Comparison of ENCODE assay signal across 8 mouse cellular contexts in genomic region chr7:128541186-128541585, GRCm38 (mm10). TPM values are rescaled to one million over a fixed set of nuclear protein-coding genes. Genes with fewer than 3 reads are reported as not detected.
A peak's percentile ranks its signal among the peaks of the same experiment; 100 is the strongest.
DNase-seq lines count a peak whose midpoint lies in the region; ATAC-seq and TF ChIP-seq lines count a peak whose summit lies in the region.

No protein-coding gene starts in this region.

- no peaks in the 10 kb centered on the region for H3K9me3 ChIP-seq in heart, embryonic 15.5 days (replicated peaks)

- ATAC-seq in heart, embryonic 15.5 days (replicated peaks; ENCODE audit: insufficient number of reproducible peaks, insufficient read depth, low FRiP score, low read depth): no peak

- peak overlapping the region; percentile 90 for H3K27ac ChIP-seq in heart, embryonic 15.5 days
- H3K27ac ChIP-seq in thymus, adult 2 months (ENCODE audit: control insufficient read depth, insufficient read depth, low read length): no peak overlapping the region

- peaks cover 40% of the 10 kb centered on the region for H3K36me3 ChIP-seq in heart, embryonic 15.5 days
- no peaks in the 10 kb centered on the region for H3K36me3 ChIP-seq in thymus, adult 2 months (ENCODE audit: control insufficient read depth, insufficient read depth, low read length)

- H3K4me1 ChIP-seq in heart, embryonic 15.5 days (replicated peaks): peaks cover 76% of the 10 kb centered on the region
- H3K4me1 ChIP-seq in thymus, adult 2 months (replicated peaks; ENCODE audit: control insufficient read depth, insufficient read depth, low read length): no peaks in the 10 kb centered on the region

- no peaks in the 10 kb centered on the region for H3K27me3 ChIP-seq in heart, embryonic 15.5 days
- H3K27me3 ChIP-seq in thymus, adult 2 months (ENCODE audit: control insufficient read depth, insufficient read depth, low read length): no peaks in the 10 kb centered on the region

- TF ChIP-seq CTCF in thymus, adult 2 months (IDR thresholded peaks at IDR 0.05; ENCODE audit: borderline replicate concordance, control insufficient read depth, extremely low read depth, insufficient read depth, low read length, poor library complexity): no peak

- no peak overlapping the region for H3K4me3 ChIP-seq in heart, embryonic 15.5 days
- H3K4me3 ChIP-seq in thymus, adult 2 months (ENCODE audit: control insufficient read depth, insufficient read depth, low read length): no peak overlapping the region

- DNase-seq in heart, adult 11 months: peak; percentile 98
- DNase-seq in heart, adult 8-10 months (ENCODE audit: low spot score): no peak
- DNase-seq in T-cell, adult 2 months (ENCODE audit: low spot score): peak; percentile 9
- DNase-seq in kidney, postnatal 4 days: peak; percentile 33 to 58
- no peak for DNase-seq in thymus, adult 2 months
- no peak for DNase-seq in thymus, postnatal 25 days
- DNase-seq in natural killer cell, adult 2 months (ENCODE audit: low spot score in 2 of 2): no peak

- TF ChIP-seq POLR2A in thymus, adult 2 months (IDR thresholded peaks at IDR 0.05; ENCODE audit: control insufficient read depth, extremely low read depth, insufficient read depth, low read length, poor library complexity): no peak

- H3K9ac ChIP-seq in heart, embryonic 15.5 days: peak overlapping the region; percentile 18; the same call in 1 of the 2 replicates

- WGBS in heart, embryonic 15.5 days: 59% methylated on average over 9 of the region's 9 CpGs
- 93% methylated on average over 9 of the region's 9 CpGs for WGBS in thymus, adult 2 months

- no peak overlapping the region for H3K4me2 ChIP-seq in heart, embryonic 15.5 days

RNA-seq across cellular contexts. Expression of gene Bag3, which starts 17.8 kb away (rescaled TPM):
- 100 to 1,000 TPM; 281 to 370 (median 342) TPM for total RNA-seq in heart, adult 8-10 months (2022)
- 26.1 and 29.0 TPM in 2 replicates for polyA plus RNA-seq in heart, embryonic 15.5 days (2015; fragmentation: Nextera tagmentation; extraction: Ambion mirVana)
- polyA plus RNA-seq in thymus, adult 2 months (2012; rRNA removed): 14.5 and 19.1 TPM in 2 replicates

Comparison
In these comparisons a context has a peak if more than half of its experiments do, and no peak if none do; other contexts are left out.
1. DNase-seq: peak in heart, adult 11 months (single experiment), T-cell, adult 2 months (single experiment) and kidney, postnatal 4 days (2 of 2); none in heart, adult 8-10 months (single experiment), thymus, adult 2 months (single experiment), thymus, postnatal 25 days (single experiment) and natural killer cell, adult 2 months (0 of 2).